Mouse (Mus musculus) lung, adult 2 months (tissue): ENCODE measurements around the gene Wdr53. TPM values are rescaled to one million over a fixed set of nuclear protein-coding genes. Genes with fewer than 3 reads are reported as not detected.
"Not testable (repeated sequence)": the region's sequence is repeated elsewhere in the genome, so short reads cannot be mapped to it uniquely, and the experiment has no call there.

Source experiments
- DNase-seq: peaks from one replicate; pipeline ENCODE4 v3.0.0; 2022
- H3K4me1 ChIP-seq: fragments of 200-500 bp; 2 replicates; pipeline ENCODE4 v1.6.1; 2011; ENCODE audit warnings: low read length; ENCODE audit not compliant: control insufficient read depth, insufficient read depth
- H3K4me3 ChIP-seq: fragments of 200-500 bp; replicated peaks from 2 replicates; pipeline ENCODE3; 2011; ENCODE audit warnings: low read depth, mild to moderate bottlenecking, control low read depth, low read length; ENCODE audit errors: extremely low read depth
- CTCF ChIP-seq: fragments of 200-500 bp; IDR thresholded peaks from 2 replicates; pipeline ENCODE4 v1.5.1; 2011; ENCODE audit warnings: mild to moderate bottlenecking, low read length, control low read depth; ENCODE audit not compliant: insufficient read depth
- POLR2A ChIP-seq: fragments of 200-500 bp; IDR thresholded peaks from 2 replicates; pipeline ENCODE4 v1.6.1; 2011; ENCODE audit warnings: low read depth, mild to moderate bottlenecking, control low read depth, low read length, borderline replicate concordance; ENCODE audit errors: extremely low read depth
- WGBS: fragments of 180-500 bp; shearing (Covaris S2); methylation state at CpG from one replicate; pipeline ENCODE4 v1.1.7; 2018; 5-methylcytosine and 5-hydroxymethylcytosine counted together
- polyA plus RNA-seq: library from polyadenylated mRNA; depleted of rRNA; stranded (reverse); fragments of >200 nt; gene quantifications from 2 replicates; pipeline ENCODE4 v1.2.3, GENCODE M21; 2012; rRNA removed

Gene Wdr53
- polyA plus RNA-seq: 2.6 and 5.5 TPM in 2 replicates

DNA sequence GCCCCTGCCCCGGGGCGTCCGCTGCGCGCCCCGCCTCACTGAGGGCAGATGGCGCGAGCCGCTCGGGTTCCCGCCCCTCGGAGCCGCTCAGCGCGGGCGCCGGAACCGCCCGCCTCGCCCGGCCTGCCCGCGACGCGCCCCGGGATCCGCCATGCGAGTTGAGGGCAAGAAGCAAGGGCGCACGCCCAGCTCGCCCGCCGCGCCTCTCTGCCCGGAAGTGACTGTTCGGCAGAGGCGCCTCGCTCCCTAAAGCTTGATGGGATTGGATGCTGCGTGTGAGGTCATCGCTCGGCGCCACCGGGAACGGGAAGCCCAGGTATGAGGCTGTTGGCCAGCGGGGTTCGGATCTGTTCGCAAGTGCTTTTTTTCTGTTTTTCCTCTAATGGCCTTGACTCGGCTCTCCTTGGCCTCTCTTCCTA, at the start of gene Wdr53, which contains the start of gene Fbxo45:
TSS of gene Wdr53 (plus strand) at position 276 of the 419 bp plus-strand sequence.
TSS of gene Fbxo45 (minus strand) at position 207 of the 419 bp plus-strand sequence.
- H3K4me1 ChIP-seq: no peaks in the 10 kb centered on the region; the same call in 1 of the 2 replicates
- WGBS: 1% methylated on average over 47 of the region's 48 CpGs
- peak; percentile 89 for TF ChIP-seq POLR2A
- no peak for TF ChIP-seq CTCF
- peak within 1 kb of the TSS; percentile 77 for H3K4me3 ChIP-seq
- DNase-seq: peak; percentile 96

GRCm38 (mm10) chr16:32200256-32201003, 46.6 kb upstream of the Wdr53 start:
- Histone ChIP-seq H3K4me1 (no peaks in the 10 kb centered on the region; the same call in 1 of the 2 replicates), H3K4me3 (peak overlapping the region; percentile 87)
- peak; percentile 34 for DNase-seq
- no peak; the same call in 1 of the 2 replicates for TF ChIP-seq POLR2A
- no peak for TF ChIP-seq CTCF
- WGBS: 35% methylated on average over 21 of the region's 21 CpGs

DNA sequence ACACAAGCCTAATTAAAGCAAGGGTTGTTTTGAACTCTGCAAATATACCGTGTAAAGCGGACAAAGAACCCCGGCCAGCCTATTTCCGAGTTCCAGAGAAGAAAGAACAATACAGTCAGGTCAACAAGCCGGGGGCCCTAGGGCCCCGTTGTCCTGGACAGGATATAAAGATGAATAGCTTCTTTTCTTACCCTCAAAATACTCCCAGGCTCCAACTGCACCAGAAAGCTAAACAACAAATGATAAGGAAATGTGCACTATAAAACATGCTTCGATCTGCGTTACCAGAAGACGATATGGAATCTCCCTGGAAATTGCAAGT, 46.1 kb upstream of the Wdr53 start:
- peak overlapping the region; percentile 87 for H3K4me3 ChIP-seq
- TF ChIP-seq CTCF (no peak), POLR2A (no peak)
- no peaks in the 10 kb centered on the region; the same call in 1 of the 2 replicates for H3K4me1 ChIP-seq
- WGBS: 46% methylated on average over 9 of the region's 9 CpGs
- DNase-seq: no peak

- no peaks in the 10 kb centered on the region; the same call in 1 of the 2 replicates for H3K4me1 ChIP-seq
- WGBS: 65% methylated on average over 6 of the region's 6 CpGs
- H3K4me3 ChIP-seq: no peak overlapping the region
- DNase-seq: peak; percentile 70
- TF ChIP-seq CTCF (peak; percentile 65), POLR2A (peak; percentile 24; the same call in 1 of the 2 replicates)
Measured at GRCm38 (mm10) chr16:32202681-32203080, 44.3 kb upstream of the Wdr53 start.

- Histone ChIP-seq H3K4me3 (no peak overlapping the region), H3K4me1 (no peaks in the 10 kb centered on the region; the same call in 1 of the 2 replicates)
- WGBS: 52% methylated on average over 3 of the region's 3 CpGs
- peak; percentile 39; the same call in 1 of the 2 replicates for TF ChIP-seq CTCF
- no peak for TF ChIP-seq POLR2A
- DNase-seq: no peak
Measured at GRCm38 (mm10) chr16:32204902-32205301, 42.1 kb upstream of the Wdr53 start.

- TF ChIP-seq CTCF (no peak), POLR2A (no peak)
- no peak for DNase-seq
- H3K4me3 ChIP-seq: no peak overlapping the region
- no peaks in the 10 kb centered on the region for H3K4me1 ChIP-seq
Measured at GRCm38 (mm10) chr16:32214156-32214555, 32.9 kb upstream of the Wdr53 start.

DNA sequence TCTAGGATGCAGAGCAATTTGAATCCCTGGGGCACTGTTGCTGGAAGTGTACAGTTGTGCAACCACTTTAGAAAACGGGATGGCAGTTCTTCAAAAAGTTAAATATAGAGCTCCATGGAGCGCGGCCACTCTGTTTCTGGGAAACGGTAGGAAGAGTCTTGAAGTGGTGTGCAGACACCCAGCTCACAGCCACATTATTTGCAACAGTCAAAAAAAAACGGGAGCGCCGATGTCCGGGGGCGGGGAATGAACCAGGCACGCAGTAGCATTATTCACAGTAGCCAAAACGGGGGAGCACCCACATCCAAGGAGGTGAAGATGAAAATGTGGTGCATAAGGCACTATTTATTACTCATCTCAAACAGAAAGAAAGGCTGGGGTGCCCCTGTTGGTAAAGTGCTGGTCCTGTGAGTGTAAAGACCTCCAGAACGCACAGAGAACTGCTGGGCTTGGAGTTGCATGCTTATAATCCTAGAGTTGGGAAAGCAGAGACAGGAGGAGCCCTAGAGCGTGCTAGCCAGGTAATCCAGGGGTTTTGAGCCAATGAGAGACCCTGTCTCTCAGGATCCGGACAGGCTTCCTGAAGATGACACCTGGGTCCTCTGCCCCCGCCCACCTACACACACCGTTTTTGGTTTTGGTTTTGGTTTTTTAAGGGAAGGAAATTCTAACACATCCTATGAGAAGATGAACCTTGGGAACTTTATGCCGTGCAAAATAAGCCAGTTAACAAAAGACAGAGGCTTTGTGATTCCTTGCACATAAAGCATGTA, 32.0 kb upstream of the Wdr53 start:
- Histone ChIP-seq H3K4me3 (no peak overlapping the region), H3K4me1 (no peaks in the 10 kb centered on the region)
- TF ChIP-seq POLR2A (no peak), CTCF (no peak)
- no peak for DNase-seq
- WGBS: 55% methylated on average over 17 of the region's 17 CpGs

GRCm38 (mm10) chr16:32221803-32222202, 25.2 kb upstream of the Wdr53 start:
- Histone ChIP-seq H3K4me3 (no peak overlapping the region), H3K4me1 (no peaks in the 10 kb centered on the region)
- no peak for DNase-seq
- TF ChIP-seq CTCF (no peak), POLR2A (no peak)
- WGBS: 85% methylated on average over 4 of the region's 4 CpGs

DNA sequence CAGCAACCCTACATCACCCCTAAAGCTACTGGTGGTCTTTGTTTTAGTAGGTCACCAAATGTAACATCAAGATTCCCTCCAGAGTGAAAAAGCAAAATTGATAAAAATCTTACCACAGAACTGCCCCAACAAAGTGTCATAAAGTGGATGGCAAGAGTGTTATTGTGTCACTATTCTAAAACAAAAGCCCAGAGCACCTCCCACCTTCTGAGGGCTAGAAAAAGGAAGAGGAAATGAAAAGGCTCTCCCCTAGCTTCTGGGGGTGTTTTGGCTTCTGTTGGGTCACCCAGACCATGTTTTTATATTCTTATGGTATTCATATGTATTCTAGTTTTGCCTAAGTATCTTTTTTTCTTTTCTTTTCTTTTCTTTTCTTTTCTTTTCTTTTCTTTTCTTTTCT, 24.6 kb upstream of the Wdr53 start:
- TF ChIP-seq CTCF (no peak), POLR2A (no peak)
- DNase-seq: no peak

GRCm38 (mm10) chr16:32232050-32232449, 15.0 kb upstream of the Wdr53 start:
- 45% methylated on average over 3 of the region's 3 CpGs for WGBS
- DNase-seq, H3K4me1 ChIP-seq, H3K4me3 ChIP-seq: not testable (repeated sequence)

More for the DNA sequence above, 24.6 kb upstream of the Wdr53 start:
- Histone ChIP-seq H3K4me3 (no peak overlapping the region), H3K4me1 (no peaks in the 10 kb centered on the region)
